Mouse (Mus musculus): Measurements from ENCODE around the gene Dll3. TPM values are rescaled to one million over a fixed set of nuclear protein-coding genes. Genes with fewer than 3 reads are reported as not detected.

Dll3 gene
- polyA plus RNA-seq, 1 experiment from 2014 or later = 0.16 TPM

DNA sequence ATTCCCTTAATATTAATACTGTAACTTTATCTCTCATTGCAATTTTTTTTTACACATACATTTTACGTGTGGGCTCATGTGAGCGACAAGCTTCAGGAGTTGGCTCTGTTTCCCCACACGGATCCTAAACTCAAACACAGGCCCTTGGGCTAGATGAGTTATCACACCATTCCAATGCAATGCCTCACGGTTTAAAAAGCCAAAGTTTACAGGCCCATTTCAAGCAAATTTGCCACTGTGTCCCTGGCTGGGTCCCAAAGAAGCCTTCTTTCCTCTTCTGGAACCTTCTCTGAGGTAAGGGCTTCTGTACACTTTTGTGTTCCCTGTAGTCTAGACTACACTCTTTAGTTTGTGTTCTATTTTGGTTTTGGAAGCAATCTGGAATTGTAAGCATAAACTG is 32.5 kb upstream of the Dll3 start:
- no peak overlapping the region for H3K4me3 ChIP-seq
- 83% methylated on average over 4 of the region's 4 CpGs for WGBS
- no peak overlapping the region for H3K4me2 ChIP-seq
- peaks cover 16% of the 10 kb centered on the region for H3K4me1 ChIP-seq (replicated peaks)
- no peak overlapping the region for H3K27ac ChIP-seq
- no peaks in the 10 kb centered on the region for H3K27me3 ChIP-seq
- H3K36me3 ChIP-seq = peaks cover 14% of the 10 kb centered on the region
- ATAC-seq (replicated peaks; ENCODE audit: insufficient number of reproducible peaks, insufficient read depth, low FRiP score, low read depth) = no peak
- H3K9me3 ChIP-seq (replicated peaks) = no peaks in the 10 kb centered on the region
- no peak overlapping the region for H3K9ac ChIP-seq

DNA sequence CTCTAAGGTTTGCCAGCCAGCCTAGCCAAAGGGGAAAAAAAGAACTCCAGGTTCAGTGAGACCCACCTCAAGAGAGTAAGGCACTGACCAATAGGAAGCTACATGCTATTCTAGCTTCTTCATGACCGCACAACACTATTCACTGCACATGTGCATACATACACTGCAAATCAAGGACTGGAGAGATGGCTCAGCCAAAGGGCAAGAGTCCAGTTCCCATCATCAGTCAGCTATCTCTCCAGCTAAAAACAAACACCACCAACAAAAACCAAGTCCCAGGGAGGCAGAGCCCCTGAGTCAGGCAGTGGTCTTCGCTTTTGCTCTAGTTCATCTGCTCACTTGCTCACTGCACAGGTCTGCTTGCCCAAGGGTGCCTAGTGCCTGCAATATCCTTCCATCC is 26.2 kb upstream of the Dll3 start:
- H3K4me1 ChIP-seq (replicated peaks) = no peaks in the 10 kb centered on the region
- 92% methylated on average over 2 of the region's 2 CpGs for WGBS
- no peak overlapping the region for H3K9ac ChIP-seq
- no peak for ATAC-seq (replicated peaks; ENCODE audit: insufficient number of reproducible peaks, insufficient read depth, low FRiP score, low read depth)
- no peak overlapping the region for H3K4me2 ChIP-seq
- no peak overlapping the region for H3K4me3 ChIP-seq
- no peak overlapping the region for H3K27ac ChIP-seq
- H3K36me3 ChIP-seq = peaks cover 73% of the 10 kb centered on the region
- H3K27me3 ChIP-seq = no peaks in the 10 kb centered on the region
- H3K9me3 ChIP-seq (replicated peaks) = no peaks in the 10 kb centered on the region

DNA sequence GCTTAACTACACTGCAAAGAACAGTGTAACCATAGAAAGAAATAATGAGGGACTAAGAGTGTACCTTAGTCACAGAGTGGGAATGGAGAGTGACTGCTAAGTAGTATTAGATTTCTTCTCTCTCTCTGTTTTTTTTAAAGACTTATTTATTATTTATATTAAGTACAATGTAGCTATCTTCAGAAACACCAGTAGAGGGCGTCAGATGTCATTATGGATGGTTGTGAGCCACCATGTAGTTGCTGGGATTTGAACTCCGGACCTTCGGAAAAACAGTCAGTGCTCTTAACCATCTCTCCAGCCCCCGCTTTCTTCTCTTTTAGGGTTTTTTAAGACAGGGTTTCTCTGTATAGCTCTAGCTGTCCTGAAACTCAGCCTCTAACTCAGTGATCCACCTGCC is 24.4 kb upstream of the Dll3 start:
- no peak for ATAC-seq (replicated peaks; ENCODE audit: insufficient number of reproducible peaks, insufficient read depth, low FRiP score, low read depth)
- Histone ChIP-seq H3K9me3 (replicated peaks) (no peaks in the 10 kb centered on the region), H3K27me3 (no peaks in the 10 kb centered on the region), H3K4me2 (no peak overlapping the region), H3K9ac (no peak overlapping the region), H3K4me3 (no peak overlapping the region), H3K27ac (no peak overlapping the region), H3K36me3 (peaks cover 91% of the 10 kb centered on the region), H3K4me1 (replicated peaks) (no peaks in the 10 kb centered on the region)
- 78% methylated on average over 4 of the region's 4 CpGs for WGBS

DNA sequence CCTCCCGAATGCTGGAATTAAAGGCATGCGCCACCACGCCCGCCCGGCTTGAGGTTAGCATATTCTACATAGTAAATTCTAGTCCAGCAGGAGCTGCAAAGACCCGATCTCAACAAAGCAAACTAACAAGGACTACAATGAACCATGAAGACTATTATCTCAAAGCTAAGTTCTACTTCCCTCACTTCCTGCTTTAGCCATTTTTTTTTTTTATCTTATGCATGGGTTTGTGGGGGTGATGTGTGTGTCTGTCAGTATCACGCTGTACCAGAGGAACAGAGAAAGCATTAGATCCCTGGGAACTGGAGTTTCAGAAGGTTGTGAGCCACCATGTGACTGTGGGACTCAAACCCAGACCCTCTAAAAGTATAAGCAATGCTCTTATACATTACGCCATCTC is 23.3 kb upstream of the Dll3 start:
- ATAC-seq (replicated peaks; ENCODE audit: insufficient number of reproducible peaks, insufficient read depth, low FRiP score, low read depth) = no peak

DNA sequence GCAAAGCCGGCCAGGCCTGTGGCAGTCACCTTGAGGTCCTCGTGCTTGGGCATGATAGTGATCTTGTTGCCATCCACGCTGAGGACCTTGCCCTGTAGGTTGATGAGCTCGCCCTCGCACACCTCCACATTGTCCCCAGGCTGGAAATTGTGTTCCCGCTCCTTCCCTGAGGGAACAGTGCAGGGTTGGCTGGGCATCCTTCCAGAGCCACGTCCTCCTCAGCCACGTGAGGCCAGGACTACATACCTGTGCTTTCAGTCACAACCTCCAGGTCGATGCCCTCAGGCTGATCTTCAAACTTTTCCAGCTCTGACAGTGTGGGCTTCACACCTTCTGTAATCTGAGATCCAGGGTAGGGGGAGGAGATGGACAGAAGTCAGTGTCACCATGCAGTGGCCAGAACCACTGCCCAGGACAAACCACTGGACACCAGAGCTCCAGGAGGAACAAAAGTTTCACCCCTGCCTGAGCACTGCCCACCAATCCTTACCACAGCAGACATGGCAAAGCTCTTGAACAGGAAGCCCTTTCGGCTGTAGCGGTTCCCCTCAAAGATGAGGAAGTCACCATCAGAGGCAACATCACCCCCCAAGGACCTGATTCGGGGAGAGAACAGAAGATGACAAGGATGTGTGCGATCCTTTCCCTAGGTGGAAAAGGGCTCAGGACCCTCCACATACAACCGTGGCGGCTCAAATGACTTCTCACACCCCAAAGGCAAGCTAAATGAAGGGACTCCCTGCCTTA is 20.1 kb upstream of the Dll3 start:
- ATAC-seq (replicated peaks; ENCODE audit: insufficient number of reproducible peaks, insufficient read depth, low FRiP score, low read depth) = no peak
- Histone ChIP-seq H3K9ac (no peak overlapping the region), H3K27me3 (no peaks in the 10 kb centered on the region), H3K4me3 (no peak overlapping the region), H3K36me3 (peaks cover 98% of the 10 kb centered on the region), H3K4me2 (no peak overlapping the region), H3K4me1 (replicated peaks) (no peaks in the 10 kb centered on the region), H3K9me3 (replicated peaks) (no peaks in the 10 kb centered on the region), H3K27ac (no peak overlapping the region)
- 89% methylated on average over 15 of the region's 15 CpGs for WGBS

More for the DNA sequence above, 23.3 kb upstream of the Dll3 start:
- Histone ChIP-seq H3K9me3 (replicated peaks) (no peaks in the 10 kb centered on the region), H3K27me3 (no peaks in the 10 kb centered on the region), H3K9ac (no peak overlapping the region), H3K4me1 (replicated peaks) (no peaks in the 10 kb centered on the region), H3K27ac (no peak overlapping the region), H3K4me2 (no peak overlapping the region), H3K36me3 (peaks cover 94% of the 10 kb centered on the region), H3K4me3 (no peak overlapping the region)
- WGBS = 95% methylated on average over 8 of the region's 8 CpGs

DNA sequence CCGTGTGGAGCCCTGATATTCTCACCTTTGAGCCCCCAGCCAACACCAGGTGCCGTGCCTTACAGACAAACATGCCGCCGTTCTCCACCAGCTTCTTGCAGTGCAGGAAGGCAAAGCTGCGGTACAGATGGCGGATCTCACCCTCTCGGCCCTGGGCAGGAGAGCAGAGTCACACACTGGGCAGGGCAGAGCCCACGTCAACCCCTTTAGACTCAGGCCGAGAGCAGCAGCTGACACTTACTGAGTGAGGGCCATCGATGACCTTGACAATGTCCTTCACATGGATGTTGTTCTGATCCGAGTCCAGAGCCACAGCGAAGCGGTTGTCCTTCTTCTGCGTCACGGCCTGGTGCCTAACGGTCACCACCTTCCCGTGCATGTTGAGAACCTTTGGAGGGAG is 16.7 kb upstream of the Dll3 start:
- 87% methylated on average over 17 of the region's 17 CpGs for WGBS
- no peak overlapping the region for H3K4me2 ChIP-seq
- no peak overlapping the region for H3K4me3 ChIP-seq
- no peak for ATAC-seq (replicated peaks; ENCODE audit: insufficient number of reproducible peaks, insufficient read depth, low FRiP score, low read depth)
- H3K27ac ChIP-seq = no peak overlapping the region
- no peaks in the 10 kb centered on the region for H3K9me3 ChIP-seq (replicated peaks)
- peaks cover 96% of the 10 kb centered on the region for H3K36me3 ChIP-seq
- no peak overlapping the region for H3K9ac ChIP-seq
- H3K27me3 ChIP-seq = no peaks in the 10 kb centered on the region
- H3K4me1 ChIP-seq (replicated peaks) = no peaks in the 10 kb centered on the region

DNA sequence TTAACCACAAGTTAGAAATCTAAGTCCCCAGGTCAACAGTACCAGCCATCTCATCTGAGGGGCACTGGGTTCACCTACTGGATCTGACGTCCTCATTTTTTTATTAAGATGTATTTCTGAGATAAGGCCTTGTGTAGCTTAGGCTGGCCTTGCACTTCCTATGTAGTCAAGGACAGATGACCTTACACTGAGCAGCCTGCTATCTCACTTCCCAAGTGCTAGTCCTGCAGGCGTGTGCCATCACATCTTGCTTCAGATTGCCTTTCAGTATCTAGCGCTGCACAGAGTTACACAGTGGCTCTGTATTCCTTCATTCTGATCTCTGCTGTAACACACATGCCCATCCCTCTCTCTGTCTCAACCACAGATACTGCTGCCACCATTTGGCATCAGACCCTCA is 16.0 kb upstream of the Dll3 start:
- H3K4me2 ChIP-seq = no peak overlapping the region
- peaks cover 90% of the 10 kb centered on the region for H3K36me3 ChIP-seq
- H3K4me3 ChIP-seq = no peak overlapping the region
- ATAC-seq (replicated peaks; ENCODE audit: insufficient number of reproducible peaks, insufficient read depth, low FRiP score, low read depth) = no peak
- WGBS = 83% methylated on average over 3 of the region's 3 CpGs
- H3K27ac ChIP-seq = no peak overlapping the region
- H3K27me3 ChIP-seq = no peaks in the 10 kb centered on the region
- no peaks in the 10 kb centered on the region for H3K4me1 ChIP-seq (replicated peaks)
- no peaks in the 10 kb centered on the region for H3K9me3 ChIP-seq (replicated peaks)
- H3K9ac ChIP-seq = no peak overlapping the region

DNA sequence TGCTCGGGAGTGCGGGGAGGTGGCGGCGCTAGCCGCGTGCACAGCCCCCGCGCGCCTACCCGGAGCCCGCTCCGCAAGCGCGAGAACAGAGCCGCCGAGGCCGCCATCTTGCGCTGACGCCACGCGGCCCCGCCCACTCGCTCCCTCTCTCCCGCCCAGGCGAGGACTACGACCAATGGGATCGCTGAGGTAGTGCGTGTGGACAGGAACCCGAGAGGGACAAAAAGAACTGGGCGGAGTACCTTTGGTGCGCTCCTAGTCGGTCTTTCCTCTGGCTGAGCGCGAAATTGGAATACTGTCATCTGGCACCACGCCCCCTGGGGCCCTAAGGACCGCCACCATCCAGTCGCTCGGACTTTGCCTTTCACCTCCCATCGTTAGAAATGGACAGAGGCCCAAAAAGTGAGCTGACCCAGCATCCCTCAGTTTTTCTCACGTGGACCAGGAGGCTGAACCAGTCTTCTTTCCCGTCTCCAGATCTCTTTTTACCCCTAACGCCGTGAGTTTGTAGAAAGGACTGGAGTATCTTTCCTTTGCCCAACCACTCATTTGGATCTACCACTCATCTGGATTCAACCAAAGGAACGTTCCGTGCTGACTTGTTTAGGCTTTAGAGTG is 10.0 kb upstream of the Dll3 start, which contains the start of gene Timm50:
Gene Timm50 (minus strand): TSS at position 147 of the 618 bp plus-strand sequence.
- Histone ChIP-seq H3K4me1 (replicated peaks) (peaks cover 17% of the 10 kb centered on the region), H3K27ac (peak within 1 kb of the TSS; percentile 75), H3K36me3 (peaks cover 61% of the 10 kb centered on the region), H3K27me3 (no peaks in the 10 kb centered on the region), H3K4me2 (peak within 1 kb of the TSS; percentile 89), H3K9ac (peak within 1 kb of the TSS; percentile 94), H3K4me3 (peak within 1 kb of the TSS; percentile 86), H3K9me3 (replicated peaks) (no peaks in the 10 kb centered on the region)
- under 1% methylated on average over 45 of the region's 45 CpGs for WGBS
- peak; percentile 95 for ATAC-seq (replicated peaks; ENCODE audit: insufficient number of reproducible peaks, insufficient read depth, low FRiP score, low read depth)

DNA sequence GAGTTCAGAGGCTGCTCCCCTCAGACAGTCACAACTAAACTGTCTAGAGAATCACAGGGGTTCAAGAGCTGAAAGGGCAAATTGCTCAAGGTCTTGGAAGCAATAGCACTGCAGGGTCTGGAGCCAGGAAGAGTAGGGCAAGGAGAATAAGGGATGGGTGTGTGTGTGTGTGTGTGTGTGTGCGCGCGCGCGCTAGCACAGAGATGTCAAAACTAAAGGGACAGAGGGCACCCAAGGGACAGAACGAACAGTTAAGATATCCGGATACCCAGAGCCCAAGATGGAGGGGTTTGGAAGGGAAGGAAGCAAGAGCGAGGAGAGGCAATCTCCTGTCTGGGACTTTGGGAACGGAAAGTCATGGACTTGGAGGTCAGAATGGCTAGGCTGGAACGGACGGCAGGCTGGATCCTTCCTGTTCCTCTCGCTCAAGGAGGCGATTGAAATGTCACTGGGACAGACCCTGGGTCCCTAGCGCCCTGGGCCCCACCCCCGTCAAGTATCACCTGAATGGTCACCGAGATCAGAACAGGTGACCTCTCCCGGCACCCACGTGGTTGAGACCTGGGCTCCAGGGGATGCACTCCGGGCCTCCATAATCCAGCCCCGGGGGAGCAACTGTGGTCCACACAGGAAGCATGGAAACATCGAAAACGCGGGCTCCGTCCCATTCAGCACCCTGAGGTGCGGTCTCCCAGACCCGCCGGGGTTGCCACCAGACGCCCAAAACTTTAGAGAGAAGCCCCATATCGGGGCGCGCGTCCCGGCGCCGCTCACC is 9.3 kb upstream of the Dll3 start:
- peaks cover 61% of the 10 kb centered on the region for H3K36me3 ChIP-seq
- H3K4me2 ChIP-seq = peak overlapping the region; percentile 89
- H3K4me3 ChIP-seq = peak overlapping the region; percentile 86
- peak; percentile 51 for ATAC-seq (replicated peaks; ENCODE audit: insufficient number of reproducible peaks, insufficient read depth, low FRiP score, low read depth)
- peak overlapping the region; percentile 94 for H3K9ac ChIP-seq
- H3K9me3 ChIP-seq (replicated peaks) = no peaks in the 10 kb centered on the region
- H3K27me3 ChIP-seq = no peaks in the 10 kb centered on the region
- H3K4me1 ChIP-seq (replicated peaks) = peaks cover 17% of the 10 kb centered on the region
- 3% methylated on average over 35 of the region's 35 CpGs for WGBS
- H3K27ac ChIP-seq = peak overlapping the region; percentile 75

DNA sequence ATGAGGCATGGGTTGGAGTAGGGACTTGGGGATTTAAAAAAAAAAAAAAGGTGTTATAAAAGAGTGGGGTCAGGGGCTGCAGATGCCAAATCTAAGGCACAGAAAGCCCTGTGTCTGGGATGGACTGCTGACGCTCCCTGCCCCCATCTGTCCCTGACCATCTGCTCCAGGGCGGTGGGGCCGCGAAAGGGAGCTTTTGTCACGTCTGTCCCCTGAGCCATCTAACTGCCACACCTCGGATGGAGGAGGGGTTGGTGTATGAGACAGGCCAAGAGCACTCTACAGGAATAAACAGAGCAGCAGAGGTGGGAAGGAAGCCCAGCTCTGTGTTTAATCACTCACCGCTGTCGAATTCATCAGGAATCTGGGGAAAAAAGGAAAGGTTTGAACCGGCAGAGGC is 7.7 kb upstream of the Dll3 start:
- Histone ChIP-seq H3K27me3 (no peaks in the 10 kb centered on the region), H3K27ac (no peak overlapping the region), H3K9ac (no peak overlapping the region), H3K4me2 (no peak overlapping the region), H3K9me3 (replicated peaks) (no peaks in the 10 kb centered on the region), H3K36me3 (peaks cover 61% of the 10 kb centered on the region), H3K4me3 (no peak overlapping the region), H3K4me1 (replicated peaks) (peaks cover 17% of the 10 kb centered on the region)
- no peak for ATAC-seq (replicated peaks; ENCODE audit: insufficient number of reproducible peaks, insufficient read depth, low FRiP score, low read depth)
- 65% methylated on average over 9 of the region's 9 CpGs for WGBS

DNA sequence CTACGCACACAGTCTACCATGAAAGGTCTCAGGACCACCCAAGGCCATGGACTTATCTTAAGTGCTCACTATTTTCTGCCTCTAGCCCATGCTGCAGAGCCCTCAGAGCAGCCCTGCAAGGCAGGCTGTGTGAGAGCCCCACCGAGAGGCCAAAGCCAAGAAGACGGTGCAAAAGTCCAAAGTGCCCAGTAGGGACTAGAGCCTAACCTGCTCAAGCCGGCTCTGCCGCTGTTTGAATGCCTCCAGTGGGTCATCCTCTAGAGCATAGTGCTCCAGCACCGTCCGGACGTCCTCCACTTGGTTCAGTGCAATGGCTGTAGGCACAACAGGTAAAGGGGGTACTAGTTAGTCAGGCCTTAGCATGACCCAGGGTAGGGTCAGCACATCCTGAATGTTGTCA is 4.2 kb upstream of the Dll3 start:
- Histone ChIP-seq H3K4me1 (replicated peaks) (peaks cover 22% of the 10 kb centered on the region), H3K4me2 (no peak overlapping the region), H3K4me3 (no peak overlapping the region), H3K27ac (no peak overlapping the region), H3K36me3 (peaks cover 54% of the 10 kb centered on the region), H3K9me3 (replicated peaks) (no peaks in the 10 kb centered on the region), H3K27me3 (peaks cover 21% of the 10 kb centered on the region), H3K9ac (no peak overlapping the region)
- WGBS = 90% methylated on average over 8 of the region's 8 CpGs
- ATAC-seq (replicated peaks; ENCODE audit: insufficient number of reproducible peaks, insufficient read depth, low FRiP score, low read depth) = no peak

Data from heart, embryonic 15.5 days (tissue).